Mouse (Mus musculus) lung, postnatal 0 days (tissue): ENCODE data around the gene Uqcc2.

Experiments used
- CTCF ChIP-seq: IDR thresholded peaks from 2 replicates; pipeline ENCODE4 v1.5.1; 2016; ENCODE audit warnings: antibody characterized with exemption, mild to moderate bottlenecking
- EP300 ChIP-seq: IDR thresholded peaks from 2 replicates; pipeline ENCODE4 v1.6.1; 2016; ENCODE audit warnings: antibody characterized with exemption, mild to moderate bottlenecking, control low read depth

DNA sequence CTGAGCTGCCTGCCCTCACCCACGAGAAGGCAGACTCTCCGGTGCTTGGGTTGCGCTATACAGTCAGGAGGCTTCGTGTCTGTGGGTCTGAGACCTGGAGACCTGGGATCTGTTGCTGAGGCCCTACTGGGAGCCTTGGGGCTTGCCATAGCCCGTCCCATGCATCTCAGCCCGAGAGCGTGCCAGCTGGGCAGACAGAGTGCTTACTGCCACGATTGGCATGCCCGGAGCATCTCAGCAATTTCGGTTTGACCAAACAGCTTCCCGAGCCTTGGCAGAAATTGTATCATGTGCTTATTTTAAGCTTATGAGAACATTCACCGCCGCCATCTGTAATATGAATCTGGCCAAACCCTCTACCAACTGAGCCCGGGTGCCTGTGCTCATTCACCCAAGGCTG lies 20.5 kb upstream of the Uqcc2 start:
- no peak for TF ChIP-seq CTCF
- no peak for TF ChIP-seq EP300
